Mouse (Mus musculus) liver, postnatal 0 days (tissue): Measurements from ENCODE around the gene Tnrc18.

Experiments used
- CTCF ChIP-seq: sonication (generic); IDR thresholded peaks from 2 replicates; pipeline ENCODE4 v1.5.1; 2016; ENCODE audit warnings: antibody characterized with exemption, low read depth
- EP300 ChIP-seq: IDR thresholded peaks from 2 replicates; pipeline ENCODE4 v1.6.1; 2016; ENCODE audit warnings: antibody characterized with exemption, low read depth, mild to moderate bottlenecking

DNA sequence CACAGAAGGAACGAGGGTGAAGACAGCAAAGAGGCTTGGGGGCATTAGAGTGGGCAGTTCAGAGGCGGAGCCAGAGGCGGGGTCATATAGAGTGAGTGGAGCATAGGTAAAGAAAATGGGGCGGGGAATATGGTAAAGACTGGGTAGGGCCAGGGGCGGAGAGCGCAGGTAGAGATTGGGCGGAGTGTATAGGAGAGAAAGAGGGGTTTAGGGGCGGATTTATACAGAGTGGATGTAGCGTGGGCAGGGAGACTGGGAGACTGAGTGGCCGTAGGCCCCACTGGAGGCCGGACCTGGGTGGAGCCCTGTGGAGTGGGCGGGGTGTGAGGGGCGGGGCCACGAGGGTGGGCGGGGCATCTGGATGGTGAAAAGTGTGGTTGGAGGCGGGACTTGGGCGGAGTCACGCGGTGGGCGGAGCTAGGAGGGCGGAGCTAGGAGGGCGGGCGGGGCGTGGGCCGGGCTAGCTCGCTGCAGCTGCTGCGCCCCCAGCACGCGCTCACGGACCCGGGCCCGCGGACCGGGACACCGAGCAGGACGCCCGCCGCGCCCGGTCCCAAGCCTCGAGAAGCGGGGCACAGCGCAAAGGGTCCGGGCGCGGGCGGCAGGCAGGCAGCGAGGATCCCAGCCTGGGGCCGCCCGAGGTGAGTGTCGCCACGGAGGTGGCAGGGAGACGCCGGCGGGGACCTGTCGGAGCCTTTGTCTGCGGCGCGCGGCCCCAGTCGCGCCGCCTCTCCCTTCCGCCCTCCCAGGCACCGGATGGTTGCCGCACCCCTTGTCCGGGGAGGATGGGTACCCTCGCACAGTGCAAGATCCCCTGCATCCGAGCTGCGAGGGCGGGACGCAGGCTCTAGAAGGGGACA lies 115.6 kb downstream of the Tnrc18 start:
- TF ChIP-seq CTCF (no peak), EP300 (no peak)
